ENCODE assay signal across 16 mouse cellular contexts in the genomic region with DNA sequence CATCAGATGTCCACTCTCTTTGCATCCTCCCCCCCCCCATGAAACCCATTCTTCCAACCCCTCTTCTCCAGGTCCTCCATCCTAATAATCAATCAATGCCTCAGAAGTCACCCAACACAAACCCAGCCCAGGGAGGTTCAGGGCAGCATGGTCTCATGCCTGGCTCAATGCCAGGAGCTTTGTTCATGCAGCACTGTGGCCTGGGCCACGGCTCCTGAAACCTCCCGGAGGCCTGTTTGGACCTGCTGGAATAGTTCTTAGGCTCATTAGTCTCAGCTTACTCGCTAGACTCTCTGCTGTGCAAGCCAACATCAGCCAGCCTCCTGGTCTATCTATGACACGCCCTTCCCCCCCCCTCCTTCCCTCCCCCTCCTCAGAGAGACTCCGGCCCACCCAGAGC. TPM values are rescaled to one million over a fixed set of nuclear protein-coding genes. Genes with fewer than 3 reads are reported as not detected.
DNase-seq lines count a peak whose midpoint lies in the region; ATAC-seq lines count a peak whose summit lies in the region.
"Had no signal": no experiment of that assay in that cellular context is flagged by ENCODE, and none has a peak within 500 bp of the region (broad histone marks: within the 10 kb centered on the region; RNA-seq: fewer than 3 reads in every experiment).

No protein-coding gene starts in this region.

- H3K4me2 ChIP-seq in forebrain, embryonic 13.5 days: no peak overlapping the region
- H3K4me2 ChIP-seq: hindbrain, embryonic 12.5 days; limb, embryonic 15.5 days; midbrain, embryonic 12.5 days; neural tube, embryonic 13.5 days had no signal

- H3K4me3 ChIP-seq in forebrain, embryonic 13.5 days: no peak overlapping the region
- H3K4me3 ChIP-seq: hindbrain, embryonic 12.5 days; limb, embryonic 15.5 days; midbrain, embryonic 12.5 days; neural tube, embryonic 13.5 days had no signal

- DNase-seq in retina, postnatal 1 day: peak; percentile 48
- DNase-seq in retina, embryonic 14.5 days (ENCODE audit: low spot score): no peak
- peak; percentile 58 for DNase-seq in kidney, adult 11 months
- DNase-seq in kidney, postnatal 14 days: peak; percentile 69
- peak; percentile 50 for DNase-seq in urinary bladder, postnatal 25 days (ENCODE audit: low spot score)
- DNase-seq in right cerebral cortex, adult 2 months (ENCODE audit: low spot score in 2 of 2): no peak
- DNase-seq: cerebellum, adult 9-10 months; gastrocnemius, postnatal 10 days; right cerebral cortex, adult 18-20 months; thymus, postnatal 14 days had no signal

- H3K36me3 ChIP-seq in forebrain, embryonic 13.5 days (ENCODE audit: poor library complexity, severe bottlenecking): no peaks in the 10 kb centered on the region
- H3K36me3 ChIP-seq: hindbrain, embryonic 12.5 days; limb, embryonic 15.5 days; midbrain, embryonic 12.5 days; neural tube, embryonic 13.5 days had no signal

- H3K9me3 ChIP-seq in forebrain, embryonic 13.5 days (replicated peaks): no peaks in the 10 kb centered on the region
- H3K9me3 ChIP-seq: hindbrain, embryonic 12.5 days; limb, embryonic 15.5 days; midbrain, embryonic 12.5 days; neural tube, embryonic 13.5 days had no signal

- no peaks in the 10 kb centered on the region for H3K27me3 ChIP-seq in forebrain, embryonic 13.5 days
- H3K27me3 ChIP-seq: hindbrain, embryonic 12.5 days; limb, embryonic 15.5 days; midbrain, embryonic 12.5 days; neural tube, embryonic 13.5 days had no signal

- WGBS in forebrain, embryonic 13.5 days: 48% methylated on average over 5 of the region's 5 CpGs

- no peak overlapping the region for H3K9ac ChIP-seq in forebrain, embryonic 13.5 days
- H3K9ac ChIP-seq: hindbrain, embryonic 12.5 days; limb, embryonic 15.5 days; midbrain, embryonic 12.5 days; neural tube, embryonic 13.5 days had no signal

- peaks cover 8% of the 10 kb centered on the region for H3K4me1 ChIP-seq in forebrain, embryonic 13.5 days

- H3K27ac ChIP-seq in forebrain, embryonic 13.5 days: no peak overlapping the region
- H3K27ac ChIP-seq: hindbrain, embryonic 12.5 days; limb, embryonic 15.5 days; midbrain, embryonic 12.5 days; neural tube, embryonic 13.5 days had no signal

- no peak for ATAC-seq in forebrain, embryonic 13.5 days
- ATAC-seq: forebrain, embryonic 14.5 days had no signal

RNA-seq across cellular contexts. Expression of a gene that starts 27.7 kb away (rescaled TPM):
- polyA plus RNA-seq in forebrain, embryonic 13.5 days (2015; fragmentation: Nextera tagmentation; extraction: Ambion mirVana): 0.63 and 0.97 TPM in 2 replicates

Comparison
In these comparisons a context has a peak if more than half of its experiments do, and no peak if none do; other contexts are left out.
1. DNase-seq: peak in retina, postnatal 1 day (single experiment), kidney, adult 11 months (single experiment), kidney, postnatal 14 days (single experiment) and urinary bladder, postnatal 25 days (single experiment); none in retina, embryonic 14.5 days (single experiment) and right cerebral cortex, adult 2 months (0 of 2).